Mouse (Mus musculus) stomach, postnatal 0 days (tissue): ENCODE measurements around the gene Cacnb4. TPM values are rescaled to one million over a fixed set of nuclear protein-coding genes. Genes with fewer than 3 reads are reported as not detected.

Experiments
- ATAC-seq: fragments of 200-750 bp; cut with Nextera tagmentation; 2 replicates; pipeline ENCODE4 v1.8.0; 2017; ENCODE audit not compliant: low FRiP score, low TSS enrichment
- DNase-seq: peaks from one replicate; pipeline ENCODE4 v3.0.0-alpha.2; 2016; ENCODE audit warnings: low spot score
- H3K27ac ChIP-seq: fragments of 300-500 bp; sonication (generic); replicated peaks from 2 replicates; pipeline ENCODE4 v1.5.1; 2014; ENCODE audit warnings: mild to moderate bottlenecking, control low read depth
- H3K27me3 ChIP-seq: fragments of 300-500 bp; sonication (generic); 2 replicates; pipeline ENCODE4 v1.6.1; 2014; ENCODE audit warnings: low read length; ENCODE audit not compliant: control insufficient read depth, insufficient read depth
- H3K36me3 ChIP-seq: fragments of 300-500 bp; sonication (generic); 2 replicates; pipeline ENCODE4 v1.6.1; 2014; ENCODE audit warnings: low read length, mixed read lengths; ENCODE audit not compliant: control insufficient read depth, insufficient read depth
- H3K4me1 ChIP-seq: fragments of 300-500 bp; sonication (generic); replicated peaks from 2 replicates; pipeline ENCODE4 v1.6.1; 2014; ENCODE audit warnings: antibody characterized with exemption; ENCODE audit not compliant: control insufficient read depth, insufficient read depth
- H3K4me2 ChIP-seq: fragments of 300-500 bp; sonication (generic); replicated peaks from 2 replicates; pipeline ENCODE4 v1.6.1; 2014; ENCODE audit warnings: low read depth, mild to moderate bottlenecking, control low read depth, moderate library complexity
- H3K4me3 ChIP-seq: fragments of 300-500 bp; sonication (generic); 2 replicates; pipeline ENCODE4 v1.5.1; 2014; ENCODE audit warnings: low read depth, low read length, control low read depth
- H3K9ac ChIP-seq: fragments of 300-500 bp; sonication (generic); 2 replicates; pipeline ENCODE4 v1.6.1; 2014; ENCODE audit warnings: mild to moderate bottlenecking, low read length, control low read depth, mixed read lengths
- H3K9me3 ChIP-seq: fragments of 300-500 bp; sonication (generic); 2 replicates; pipeline ENCODE4 v1.6.1; 2016; ENCODE audit warnings: low read length; ENCODE audit not compliant: control insufficient read depth
- CTCF ChIP-seq: IDR thresholded peaks from 2 replicates; pipeline ENCODE4 v1.5.1; 2016; ENCODE audit warnings: antibody characterized with exemption, low read depth, mild to moderate bottlenecking, moderate library complexity
- EP300 ChIP-seq: optimal IDR thresholded peaks from 2 replicates; pipeline ENCODE3; 2016; ENCODE audit warnings: antibody characterized with exemption
- WGBS: fragments of 180-500 bp; shearing (Covaris S2); extraction: QIAGEN DNeasy Blood & Tissue Kit; methylation state at CpG from one replicate; pipeline ENCODE4 v1.1.7; 2014; 5-methylcytosine and 5-hydroxymethylcytosine counted together
- polyA plus RNA-seq: library from polyadenylated mRNA; unstranded; fragments of >200 nt; fragmentation: Nextera tagmentation; extraction: Ambion mirVana; gene quantifications from 2 replicates; pipeline ENCODE4 v1.2.1, GENCODE M21; 2015

The Cacnb4 gene
- polyA plus RNA-seq, 1 experiment from 2014 or later, result 0.93 TPM

DNA sequence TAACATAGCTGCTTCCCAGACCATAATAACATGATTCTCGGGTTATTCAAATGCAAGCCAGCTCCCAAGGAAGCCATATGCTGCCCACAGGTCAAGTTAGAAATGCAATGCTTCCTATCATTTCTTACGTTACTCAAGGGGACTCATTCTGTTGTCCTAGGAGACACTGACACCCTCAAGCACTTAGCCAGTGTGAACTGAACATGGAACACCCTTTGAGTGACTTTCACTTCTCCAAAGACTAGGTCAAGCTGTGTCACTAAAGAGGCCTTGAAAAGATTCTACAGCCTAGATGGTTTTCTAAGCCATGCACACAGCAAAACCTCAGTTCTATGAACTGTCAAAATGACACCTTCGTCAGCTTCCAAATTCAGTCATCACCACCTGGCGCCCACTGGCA is 98.9 kb downstream of the Cacnb4 start:
- no peak for TF ChIP-seq EP300
- no peak for TF ChIP-seq CTCF
- H3K4me3 ChIP-seq, result no peak overlapping the region
- ATAC-seq (no peak), DNase-seq (no peak)
- H3K4me1 ChIP-seq, result no peaks in the 10 kb centered on the region
- 87% methylated on average over 4 of the region's 4 CpGs for WGBS
- no peak overlapping the region for H3K27ac ChIP-seq
- no peaks in the 10 kb centered on the region for H3K27me3 ChIP-seq
- H3K9ac ChIP-seq, result no peak overlapping the region
- H3K36me3 ChIP-seq, result no peaks in the 10 kb centered on the region
- H3K9me3 ChIP-seq, result no peaks in the 10 kb centered on the region
- H3K4me2 ChIP-seq, result no peak overlapping the region

DNA sequence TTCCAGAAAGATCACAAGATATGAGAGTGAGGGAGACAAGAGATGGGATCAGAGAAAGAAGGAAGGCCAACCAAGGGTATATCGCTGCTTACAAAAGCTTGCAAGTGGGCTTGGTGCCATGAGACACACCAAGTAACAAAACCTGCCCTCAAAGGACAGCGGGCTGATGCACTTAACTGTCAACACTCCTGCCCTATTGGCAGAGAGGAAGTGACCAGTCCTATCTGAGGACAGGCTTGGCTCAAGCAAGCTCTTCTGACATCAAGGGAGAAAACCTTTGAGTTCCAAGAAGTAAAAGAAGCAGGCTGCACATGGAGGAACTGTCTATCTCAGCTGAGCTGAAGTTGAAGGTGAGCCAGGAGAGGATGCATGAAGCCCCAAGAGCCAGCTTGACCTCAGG is 100.1 kb downstream of the Cacnb4 start:
- TF ChIP-seq CTCF (no peak), EP300 (no peak)
- DNase-seq, result no peak
- ATAC-seq, result no peak
- no peaks in the 10 kb centered on the region for H3K27me3 ChIP-seq
- no peak overlapping the region for H3K4me3 ChIP-seq
- H3K36me3 ChIP-seq, result no peaks in the 10 kb centered on the region
- no peaks in the 10 kb centered on the region for H3K4me1 ChIP-seq
- no peak overlapping the region for H3K9ac ChIP-seq
- WGBS, result 93% methylated on average over 2 of the region's 2 CpGs
- no peaks in the 10 kb centered on the region for H3K9me3 ChIP-seq
- H3K4me2 ChIP-seq, result no peak overlapping the region
- H3K27ac ChIP-seq, result no peak overlapping the region

DNA sequence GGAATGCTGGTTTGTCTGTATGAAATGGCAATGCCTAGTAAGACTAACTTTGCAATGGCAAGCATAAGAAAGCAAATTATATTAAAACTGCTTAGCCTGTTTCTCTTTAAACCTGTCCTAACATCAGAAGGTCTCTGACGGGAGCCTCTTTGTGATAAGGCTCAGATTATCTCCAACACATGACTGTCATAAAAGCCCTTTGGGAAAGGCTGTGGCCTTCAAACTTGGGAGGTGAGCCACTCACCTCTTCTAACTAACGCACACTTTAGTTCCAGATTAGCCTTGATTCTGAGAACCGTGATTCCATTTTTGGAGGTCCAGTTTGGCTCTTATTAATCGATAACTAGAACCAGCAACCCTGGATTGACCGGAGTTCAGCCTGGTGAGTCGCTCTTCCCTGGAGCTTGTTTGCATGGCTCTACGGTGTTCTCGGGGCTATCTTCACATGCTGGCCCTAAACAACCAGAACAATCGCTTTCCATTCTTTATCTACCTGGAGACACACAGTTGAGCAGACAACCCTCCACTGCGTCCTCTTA is 100.9 kb downstream of the Cacnb4 start:
- 76% methylated on average over 10 of the region's 10 CpGs for whole genome bisulfite sequencing
- H3K27me3 ChIP-seq, result no peaks in the 10 kb centered on the region
- ATAC-seq (no peak), DNase-seq (no peak)
- no peaks in the 10 kb centered on the region for H3K9me3 ChIP-seq
- no peak overlapping the region for H3K4me2 ChIP-seq
- H3K4me3 ChIP-seq, result no peak overlapping the region
- no peak overlapping the region for H3K9ac ChIP-seq
- TF ChIP-seq CTCF, result no peak
- no peak for TF ChIP-seq EP300
- H3K27ac ChIP-seq, result no peak overlapping the region
- H3K36me3 ChIP-seq, result no peaks in the 10 kb centered on the region
- no peaks in the 10 kb centered on the region for H3K4me1 ChIP-seq

DNA sequence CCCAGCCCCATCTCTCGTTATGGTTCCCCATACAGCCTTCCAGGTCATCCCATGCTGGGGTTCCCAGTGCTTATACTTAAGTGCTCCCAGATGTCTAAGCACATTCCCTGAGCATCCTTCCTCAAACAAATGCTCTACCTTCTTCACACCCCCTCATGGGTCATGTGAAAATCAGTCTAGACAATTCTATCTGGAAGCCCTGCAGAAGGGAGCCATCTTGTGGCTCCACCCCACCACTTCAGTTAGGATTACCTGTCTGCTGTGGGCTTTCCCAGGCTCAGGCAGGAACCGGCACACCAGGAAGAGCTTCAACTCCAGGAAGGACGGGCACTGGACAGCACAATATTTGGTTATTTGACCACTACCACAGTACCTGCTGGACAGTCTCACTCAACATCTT is 101.7 kb downstream of the Cacnb4 start:
- ATAC-seq, result no peak
- DNase-seq, result no peak
- no peak overlapping the region for H3K27ac ChIP-seq
- 77% methylated on average over 3 of the region's 3 CpGs for WGBS
- H3K9ac ChIP-seq, result no peak overlapping the region
- TF ChIP-seq CTCF, result peak; percentile 42
- no peak for TF ChIP-seq EP300
- no peak overlapping the region for H3K4me3 ChIP-seq
- no peak overlapping the region for H3K4me2 ChIP-seq
- H3K9me3 ChIP-seq, result no peaks in the 10 kb centered on the region
- H3K4me1 ChIP-seq, result no peaks in the 10 kb centered on the region
- H3K27me3 ChIP-seq, result no peaks in the 10 kb centered on the region
- H3K36me3 ChIP-seq, result no peaks in the 10 kb centered on the region

DNA sequence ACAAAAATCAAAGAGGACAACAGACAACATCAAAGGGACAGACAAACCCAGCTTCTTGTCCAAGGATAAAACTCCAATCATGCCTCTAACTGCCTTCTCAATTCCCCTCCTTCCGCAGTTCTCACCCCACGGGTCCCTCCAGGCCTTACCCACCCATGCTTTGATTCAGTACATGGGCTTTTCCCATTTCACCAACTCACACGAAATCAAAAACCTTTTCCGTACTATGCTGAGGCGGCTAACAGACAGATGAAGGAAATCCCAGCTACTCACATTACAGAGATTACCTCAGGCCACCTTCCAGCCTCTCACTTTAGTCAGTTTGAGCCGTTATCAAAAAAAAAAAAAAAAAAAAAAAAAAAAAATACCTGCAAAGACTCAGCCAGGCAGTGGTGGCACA is 104.4 kb downstream of the Cacnb4 start:
- no peak overlapping the region for H3K4me3 ChIP-seq
- DNase-seq (no peak), ATAC-seq (no peak)
- H3K27me3 ChIP-seq, result no peaks in the 10 kb centered on the region
- TF ChIP-seq EP300, result no peak
- TF ChIP-seq CTCF, result no peak
- no peaks in the 10 kb centered on the region for H3K9me3 ChIP-seq
- H3K4me2 ChIP-seq, result no peak overlapping the region
- H3K27ac ChIP-seq, result no peak overlapping the region
- no peak overlapping the region for H3K9ac ChIP-seq
- WGBS, result 90% methylated on average over 6 of the region's 6 CpGs
- H3K36me3 ChIP-seq, result no peaks in the 10 kb centered on the region
- H3K4me1 ChIP-seq, result no peaks in the 10 kb centered on the region

DNA sequence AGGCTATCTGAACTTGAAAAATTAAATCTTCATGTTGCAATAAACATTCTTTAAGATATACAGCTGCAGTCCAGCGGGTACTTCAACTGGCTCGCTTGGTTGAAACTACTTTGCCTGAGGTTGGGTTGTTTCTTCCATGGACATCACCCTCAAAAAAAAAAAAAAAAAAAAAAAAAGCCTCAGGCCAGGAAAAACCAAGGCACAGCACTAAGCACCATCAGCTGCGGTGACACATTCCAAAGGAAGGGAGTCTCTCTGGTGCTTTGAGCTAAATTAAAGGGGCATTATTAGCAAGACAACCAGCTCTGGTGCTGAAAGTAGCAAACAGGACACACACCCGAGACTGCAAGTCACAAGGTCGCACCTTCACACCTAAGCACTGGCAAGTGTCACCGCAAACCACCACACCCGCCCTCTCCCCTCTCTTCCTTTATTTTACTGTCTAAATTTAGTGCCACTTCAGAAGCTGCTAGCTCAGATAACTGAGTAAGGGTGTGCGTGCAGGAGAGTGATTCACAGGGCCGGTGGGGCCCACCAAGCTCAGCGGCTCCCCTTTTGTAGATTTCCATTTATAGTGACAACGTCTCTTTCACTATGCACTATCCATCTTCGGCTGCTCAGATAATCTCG is 105.2 kb downstream of the Cacnb4 start:
- Histone ChIP-seq H3K4me1 (no peaks in the 10 kb centered on the region), H3K27ac (no peak overlapping the region), H3K36me3 (no peaks in the 10 kb centered on the region), H3K9me3 (no peaks in the 10 kb centered on the region), H3K27me3 (no peaks in the 10 kb centered on the region), H3K4me2 (no peak overlapping the region), H3K4me3 (no peak overlapping the region), H3K9ac (no peak overlapping the region)
- TF ChIP-seq CTCF, result no peak
- no peak for TF ChIP-seq EP300
- no peak for DNase-seq
- 59% methylated on average over 13 of the region's 13 CpGs for WGBS
- no peak for ATAC-seq
